20 mouse cellular contexts compared by ENCODE assay signal in the genomic region with DNA sequence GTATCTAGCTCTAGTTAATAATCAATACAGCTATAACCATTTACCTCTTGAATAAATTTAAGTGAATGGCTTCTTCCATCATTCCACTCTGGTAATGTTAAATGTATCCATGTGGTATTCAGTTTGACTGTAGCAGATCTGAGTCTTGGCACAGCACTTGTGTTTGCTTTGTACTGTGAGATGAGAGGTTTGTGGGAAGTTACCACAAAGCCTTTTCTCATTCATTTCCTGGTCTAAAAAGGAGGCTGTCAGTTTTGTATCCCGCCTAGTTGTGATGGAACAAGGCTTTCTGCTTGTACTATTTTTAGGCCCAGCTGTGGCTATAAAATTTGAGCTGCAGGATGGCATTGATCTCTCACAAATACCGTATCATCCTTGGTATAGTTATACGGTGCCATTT. TPM values are rescaled to one million over a fixed set of nuclear protein-coding genes. Genes with fewer than 3 reads are reported as not detected.
DNase-seq lines count a peak whose midpoint lies in the region; ATAC-seq and TF ChIP-seq lines count a peak whose summit lies in the region.
"Had no signal": no experiment of that assay in that cellular context is flagged by ENCODE, and none has a peak within 500 bp of the region (broad histone marks: within the 10 kb centered on the region; RNA-seq: fewer than 3 reads in every experiment).

No protein-coding gene starts in this region.

- no peaks in the 10 kb centered on the region for H3K9me3 ChIP-seq in hindbrain, embryonic 16.5 days (ENCODE audit: control insufficient read depth, low read length)
- no peaks in the 10 kb centered on the region for H3K9me3 ChIP-seq in hindbrain, postnatal 0 days (ENCODE audit: low read length)
- H3K9me3 ChIP-seq in midbrain, embryonic 15.5 days: no peaks in the 10 kb centered on the region
- H3K9me3 ChIP-seq in midbrain, embryonic 16.5 days (replicated peaks; ENCODE audit: control insufficient read depth, low read length, poor library complexity, severe bottlenecking): no peaks in the 10 kb centered on the region
- H3K9me3 ChIP-seq in limb, embryonic 14.5 days (ENCODE audit: control insufficient read depth, low read length): no peaks in the 10 kb centered on the region
- no peaks in the 10 kb centered on the region for H3K9me3 ChIP-seq in heart, embryonic 11.5 days (replicated peaks; ENCODE audit: control insufficient read depth, low read length)
- H3K9me3 ChIP-seq: embryonic facial prominence, embryonic 12.5 days; forebrain, embryonic 13.5 days; heart, embryonic 10.5 days; intestine, embryonic 15.5 days; limb, embryonic 12.5 days; midbrain, embryonic 13.5 days had no signal

- TF ChIP-seq CTCF in hindbrain, postnatal 0 days (IDR thresholded peaks at IDR 0.05; ENCODE audit: low read depth): no peak

- H3K27ac ChIP-seq in hindbrain, embryonic 16.5 days (ENCODE audit: low read depth, low read length): 0 out of 2 replicates have a peak overlapping the region, but pooled peaks have one; percentile 20
- H3K27ac ChIP-seq in hindbrain, postnatal 0 days: no peak overlapping the region
- H3K27ac ChIP-seq in midbrain, embryonic 15.5 days: no peak overlapping the region
- no peak overlapping the region for H3K27ac ChIP-seq in midbrain, embryonic 16.5 days (ENCODE audit: low read length)
- no peak overlapping the region for H3K27ac ChIP-seq in limb, embryonic 14.5 days (replicated peaks; ENCODE audit: low read depth, low read length)
- H3K27ac ChIP-seq in heart, embryonic 11.5 days (ENCODE audit: low read depth, low read length): no peak overlapping the region
- H3K27ac ChIP-seq: embryonic facial prominence, embryonic 12.5 days; forebrain, embryonic 13.5 days; heart, embryonic 10.5 days; intestine, embryonic 15.5 days; limb, embryonic 12.5 days; midbrain, embryonic 13.5 days; stomach, postnatal 0 days had no signal

- no peak for DNase-seq in hindbrain, postnatal 0 days (ENCODE audit: low spot score)
- DNase-seq in T-cell, adult 2 months (ENCODE audit: low spot score): peak; percentile 66
- peak; percentile 43 for DNase-seq in limb, embryonic 14.5 days (ENCODE audit: low spot score)
- DNase-seq in adrenal gland, postnatal 14 days: no peak
- DNase-seq: cerebellum, postnatal 14 days; gastrocnemius, postnatal 10 days; heart, postnatal 36 days; kidney, postnatal 25 days; right cerebral cortex, adult 18-20 months had no signal

- no peaks in the 10 kb centered on the region for H3K27me3 ChIP-seq in hindbrain, embryonic 16.5 days (replicated peaks; ENCODE audit: control insufficient read depth, insufficient read depth, low read length)
- no peaks in the 10 kb centered on the region for H3K27me3 ChIP-seq in hindbrain, postnatal 0 days (ENCODE audit: insufficient read depth, low read length)
- H3K27me3 ChIP-seq in midbrain, embryonic 15.5 days (replicated peaks): no peaks in the 10 kb centered on the region
- no peaks in the 10 kb centered on the region for H3K27me3 ChIP-seq in midbrain, embryonic 16.5 days (ENCODE audit: control insufficient read depth, insufficient read depth, low read depth, low read length)
- H3K27me3 ChIP-seq in limb, embryonic 14.5 days (ENCODE audit: control insufficient read depth, insufficient read depth, low read length): no peaks in the 10 kb centered on the region
- H3K27me3 ChIP-seq in heart, embryonic 11.5 days (ENCODE audit: control insufficient read depth, insufficient read depth, low read length): no peaks in the 10 kb centered on the region
- H3K27me3 ChIP-seq: embryonic facial prominence, embryonic 12.5 days; forebrain, embryonic 13.5 days; intestine, embryonic 15.5 days; limb, embryonic 12.5 days; midbrain, embryonic 13.5 days had no signal

- no peak for ATAC-seq in hindbrain, embryonic 16.5 days
- ATAC-seq in hindbrain, postnatal 0 days: no peak
- ATAC-seq in midbrain, embryonic 15.5 days (replicated peaks): 0 out of 2 replicates have a peak, but pooled peaks have one; percentile 33
- no peak for ATAC-seq in midbrain, embryonic 16.5 days
- ATAC-seq in limb, embryonic 14.5 days (ENCODE audit: low FRiP score, low read depth): no peak
- ATAC-seq in heart, embryonic 11.5 days (replicated peaks; ENCODE audit: insufficient number of reproducible peaks, low FRiP score, low TSS enrichment): no peak
- ATAC-seq: forebrain, embryonic 13.5 days; intestine, embryonic 15.5 days; midbrain, embryonic 13.5 days had no signal

- H3K4me1 ChIP-seq in hindbrain, embryonic 16.5 days (ENCODE audit: control insufficient read depth, insufficient read depth, low read depth, low read length): peaks cover 5% of the 10 kb centered on the region
- no peaks in the 10 kb centered on the region; the same call in 1 of the 2 replicates for H3K4me1 ChIP-seq in hindbrain, postnatal 0 days (ENCODE audit: insufficient read depth, low read length)
- H3K4me1 ChIP-seq in midbrain, embryonic 15.5 days: peaks cover 6% of the 10 kb centered on the region
- H3K4me1 ChIP-seq in midbrain, embryonic 16.5 days (ENCODE audit: control insufficient read depth, insufficient read depth, low read length): peaks cover 10% of the 10 kb centered on the region
- peaks cover under 1% of the 10 kb centered on the region; the same call in 1 of the 2 replicates for H3K4me1 ChIP-seq in limb, embryonic 14.5 days (ENCODE audit: control insufficient read depth, insufficient read depth, low read length)
- no peaks in the 10 kb centered on the region; the same call in 1 of the 2 replicates for H3K4me1 ChIP-seq in heart, embryonic 11.5 days (ENCODE audit: control insufficient read depth, insufficient read depth, low read length)
- H3K4me1 ChIP-seq: intestine, embryonic 15.5 days had no signal

- no peak overlapping the region for H3K4me3 ChIP-seq in hindbrain, embryonic 16.5 days (ENCODE audit: low read length)
- no peak overlapping the region for H3K4me3 ChIP-seq in hindbrain, postnatal 0 days (ENCODE audit: low read length)
- no peak overlapping the region for H3K4me3 ChIP-seq in midbrain, embryonic 15.5 days
- no peak overlapping the region for H3K4me3 ChIP-seq in midbrain, embryonic 16.5 days (ENCODE audit: low read depth, low read length)
- H3K4me3 ChIP-seq in limb, embryonic 14.5 days (replicated peaks; ENCODE audit: low read length): no peak overlapping the region
- H3K4me3 ChIP-seq in heart, embryonic 11.5 days (ENCODE audit: low read depth, low read length): no peak overlapping the region
- H3K4me3 ChIP-seq: embryonic facial prominence, embryonic 12.5 days; forebrain, embryonic 13.5 days; heart, embryonic 10.5 days; intestine, embryonic 15.5 days; limb, embryonic 12.5 days; midbrain, embryonic 13.5 days had no signal

- H3K4me2 ChIP-seq in hindbrain, embryonic 16.5 days (ENCODE audit: low read length): no peak overlapping the region
- H3K4me2 ChIP-seq in hindbrain, postnatal 0 days (ENCODE audit: low read depth, low read length): no peak overlapping the region
- no peak overlapping the region for H3K4me2 ChIP-seq in midbrain, embryonic 15.5 days
- H3K4me2 ChIP-seq in midbrain, embryonic 16.5 days (ENCODE audit: low read length): no peak overlapping the region
- no peak overlapping the region for H3K4me2 ChIP-seq in limb, embryonic 14.5 days (replicated peaks; ENCODE audit: low read depth, low read length, severe bottlenecking)
- no peak overlapping the region for H3K4me2 ChIP-seq in heart, embryonic 11.5 days
- H3K4me2 ChIP-seq: embryonic facial prominence, embryonic 12.5 days; forebrain, embryonic 13.5 days; intestine, embryonic 15.5 days; limb, embryonic 12.5 days; midbrain, embryonic 13.5 days had no signal

- no peaks in the 10 kb centered on the region for H3K36me3 ChIP-seq in hindbrain, embryonic 16.5 days (ENCODE audit: control insufficient read depth, insufficient read depth, low read length)
- no peaks in the 10 kb centered on the region for H3K36me3 ChIP-seq in hindbrain, postnatal 0 days (ENCODE audit: insufficient read depth, low read length)
- no peaks in the 10 kb centered on the region for H3K36me3 ChIP-seq in midbrain, embryonic 15.5 days (replicated peaks)
- no peaks in the 10 kb centered on the region for H3K36me3 ChIP-seq in midbrain, embryonic 16.5 days (ENCODE audit: control insufficient read depth, insufficient read depth, low read length)
- H3K36me3 ChIP-seq in limb, embryonic 14.5 days (ENCODE audit: control insufficient read depth, insufficient read depth, low read length): peaks cover 2% of the 10 kb centered on the region; the same call in 1 of the 2 replicates
- no peaks in the 10 kb centered on the region for H3K36me3 ChIP-seq in heart, embryonic 11.5 days (ENCODE audit: control insufficient read depth, insufficient read depth, low read length)
- H3K36me3 ChIP-seq: embryonic facial prominence, embryonic 12.5 days; heart, embryonic 10.5 days; intestine, embryonic 15.5 days had no signal

- H3K9ac ChIP-seq in hindbrain, embryonic 16.5 days (ENCODE audit: low read depth, low read length): no peak overlapping the region
- no peak overlapping the region for H3K9ac ChIP-seq in hindbrain, postnatal 0 days (replicated peaks; ENCODE audit: low read length)
- H3K9ac ChIP-seq in midbrain, embryonic 15.5 days: no peak overlapping the region
- H3K9ac ChIP-seq in midbrain, embryonic 16.5 days (ENCODE audit: low read depth, low read length): no peak overlapping the region
- H3K9ac ChIP-seq in limb, embryonic 14.5 days (ENCODE audit: low read depth, low read length, severe bottlenecking): no peak overlapping the region
- no peak overlapping the region for H3K9ac ChIP-seq in heart, embryonic 11.5 days (ENCODE audit: low read depth, low read length)
- H3K9ac ChIP-seq: embryonic facial prominence, embryonic 12.5 days; forebrain, embryonic 13.5 days; intestine, embryonic 15.5 days; limb, embryonic 12.5 days; midbrain, embryonic 13.5 days had no signal

- TF ChIP-seq POLR2A in limb, embryonic 14.5 days (IDR thresholded peaks at IDR 0.05; ENCODE audit: borderline replicate concordance, extremely low read depth, insufficient read depth, insufficient read length): no peak

- 61% methylated on average over 3 of the region's 3 CpGs for WGBS in hindbrain, embryonic 16.5 days
- WGBS in hindbrain, postnatal 0 days: 58% methylated on average over 3 of the region's 3 CpGs
- 60% methylated on average over 3 of the region's 3 CpGs for WGBS in midbrain, embryonic 15.5 days
- WGBS in midbrain, embryonic 16.5 days: 59% methylated on average over 3 of the region's 3 CpGs
- 58% methylated on average over 3 of the region's 3 CpGs for WGBS in limb, embryonic 14.5 days
- 74% methylated on average over 3 of the region's 3 CpGs for WGBS in heart, embryonic 11.5 days (ENCODE audit: insufficient replicate concordance)

RNA-seq across cellular contexts. Expression of a gene that starts 7.3 kb away (rescaled TPM):
- polyA plus RNA-seq in hindbrain, embryonic 16.5 days (2015; fragmentation: Nextera tagmentation; extraction: Ambion mirVana): 64.8 and 85.7 TPM in 2 replicates
- total RNA-seq in hindbrain, postnatal 0 days (2014; rRNA removed): 251 and 254 TPM in 2 replicates
- polyA plus RNA-seq in hindbrain, postnatal 0 days (2015; fragmentation: Nextera tagmentation; extraction: Ambion mirVana): 62.0 and 72.9 TPM in 2 replicates
- polyA plus RNA-seq in midbrain, embryonic 15.5 days (2015; fragmentation: Nextera tagmentation; extraction: Ambion mirVana): 82.1 and 96.1 TPM in 2 replicates
- polyA plus RNA-seq in midbrain, embryonic 16.5 days (2015; fragmentation: Nextera tagmentation; extraction: Ambion mirVana): 90.4 and 92.3 TPM in 2 replicates
- polyA plus RNA-seq in limb, embryonic 14.5 days (2012; rRNA removed): 14.4 and 17.7 TPM in 2 replicates
- 15.0 and 19.6 TPM in 2 replicates for polyA plus RNA-seq in limb, embryonic 14.5 days (2014; fragmentation: Nextera tagmentation; extraction: Ambion mirVana)
- 34.2 and 48.1 TPM in 2 replicates for total RNA-seq in adrenal gland, postnatal 14 days (2021)
- polyA plus RNA-seq in heart, embryonic 11.5 days (2014; fragmentation: Nextera tagmentation; extraction: Ambion mirVana): 37.0 and 39.6 TPM in 2 replicates

Comparison
In these comparisons a context has a peak if more than half of its experiments do, and no peak if none do; other contexts are left out.
1. DNase-seq: peak in T-cell, adult 2 months (single experiment) and limb, embryonic 14.5 days (single experiment); none in hindbrain, postnatal 0 days (single experiment) and adrenal gland, postnatal 14 days (single experiment).